Mouse (Mus musculus) adipocyte (in vitro differentiated cells): Measurements from ENCODE around the gene Pccb.

Source experiments
- DNase-seq: peaks from one replicate; pipeline ENCODE4 v3.0.0-alpha.2; 2016; ENCODE audit warnings: low spot score

Pccb gene

DNA sequence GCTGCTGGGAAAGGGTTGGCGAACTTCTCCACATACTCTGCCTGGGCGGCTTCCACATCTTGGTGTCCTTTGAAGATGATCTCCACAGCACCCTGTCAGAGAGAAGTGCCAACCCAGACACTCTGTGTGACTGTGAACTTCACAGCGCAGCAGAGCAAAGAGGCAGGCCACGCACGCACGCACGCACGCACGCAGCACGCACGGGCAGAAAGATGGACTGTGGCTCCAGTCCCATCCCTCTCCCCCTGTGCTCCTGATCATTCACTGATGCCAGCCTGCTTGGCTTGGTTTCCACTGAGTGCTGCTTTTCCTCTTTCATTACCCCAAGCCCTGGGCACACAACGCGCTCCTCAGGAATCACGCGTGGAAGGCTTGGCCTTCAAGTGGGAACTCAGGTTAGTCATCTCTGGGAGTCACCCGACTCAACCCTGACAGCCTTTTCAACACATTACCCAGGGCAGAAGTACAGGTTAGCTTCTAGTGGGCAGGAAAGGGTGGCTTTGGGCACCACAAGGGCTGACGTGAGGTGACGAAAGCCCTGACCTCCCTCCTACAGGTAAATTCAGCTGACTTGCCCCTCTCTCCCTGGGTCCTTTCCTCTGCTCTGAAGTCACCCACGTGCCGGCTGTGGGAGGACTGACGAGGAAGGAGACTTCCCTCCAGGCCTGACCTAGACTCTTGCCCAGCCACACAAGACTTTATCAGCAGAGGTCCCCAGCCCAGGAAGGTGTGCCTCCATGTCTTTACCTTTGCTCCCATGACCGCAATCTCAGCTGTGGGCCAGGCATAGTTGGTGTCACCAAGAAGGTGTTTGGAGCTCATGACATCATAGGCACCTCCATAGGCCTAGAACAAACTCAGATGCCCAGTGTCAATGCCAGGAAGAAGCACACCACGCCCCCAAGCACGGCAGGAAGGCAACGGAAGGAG, 50.1 kb downstream of the Pccb start:
- no peak for DNase-seq

DNA sequence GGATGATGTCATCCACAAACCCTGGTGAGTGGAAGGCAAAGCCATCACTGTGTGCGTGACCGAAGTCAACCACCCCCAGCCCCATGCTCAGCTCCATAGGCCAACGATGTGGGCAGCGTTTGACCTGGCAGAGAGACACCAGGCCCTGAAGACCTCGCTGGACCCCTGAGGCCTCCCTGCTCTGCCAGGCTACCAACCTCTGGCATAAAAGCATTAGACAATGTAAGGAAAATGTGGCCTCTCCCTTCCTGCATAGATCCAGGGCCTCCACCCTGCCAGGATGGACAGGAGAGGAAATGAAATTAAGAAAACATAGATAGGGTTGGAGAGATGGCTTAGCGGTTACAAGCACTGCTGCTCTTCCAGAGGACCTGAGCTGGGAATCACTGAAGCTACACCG, 51.9 kb downstream of the Pccb start:
- no peak for DNase-seq

GRCm38 (mm10) chr9:100979260-100979659, 55.4 kb downstream of the Pccb start:
- no peak for DNase-seq

DNA sequence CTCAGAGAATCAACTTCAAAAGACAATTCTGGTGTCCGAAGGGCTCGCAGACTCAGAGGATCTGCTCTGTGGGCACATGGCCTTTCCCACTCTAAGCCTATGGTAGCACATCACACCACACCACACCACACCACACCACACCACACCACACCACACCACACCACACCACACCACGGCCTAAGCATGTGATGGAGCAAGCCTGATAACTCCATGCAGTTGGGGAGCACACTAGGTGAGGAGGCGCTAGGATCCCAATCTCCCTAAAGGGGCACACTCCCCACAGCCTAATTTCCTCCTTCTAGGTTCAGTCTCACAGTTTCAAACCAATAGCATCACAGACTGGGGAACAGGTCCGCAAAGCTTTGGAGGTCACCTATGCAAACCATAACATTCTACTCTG, 56.0 kb downstream of the Pccb start:
- DNase-seq, result no peak

- no peak for DNase-seq
These were observed 65.2 kb downstream of the Pccb start for GRCm38 (mm10) chr9:100969461-100969860.

DNA sequence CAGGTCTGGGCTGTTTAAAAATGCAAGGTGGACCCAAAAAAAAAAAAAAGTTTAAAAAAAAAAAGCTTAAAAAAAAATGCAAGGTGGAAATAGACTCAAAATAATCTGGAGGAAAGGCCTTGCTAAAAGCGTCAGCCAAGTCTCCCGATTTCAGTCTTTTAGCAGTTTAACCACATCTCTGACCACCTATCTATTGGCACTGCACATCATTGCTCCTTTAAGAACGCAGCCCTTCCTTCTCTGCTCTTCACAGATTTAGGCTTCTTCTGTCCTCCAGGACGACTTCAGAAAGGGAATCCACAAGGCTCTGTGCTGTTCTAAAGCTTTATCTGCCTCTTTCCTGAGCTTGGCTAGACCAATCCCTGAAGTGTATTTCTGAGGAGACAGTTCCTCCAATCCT, 70.6 kb downstream of the Pccb start:
- DNase-seq, result no peak

GRCm38 (mm10) chr9:100963428-100963912, 71.2 kb downstream of the Pccb start:
- no peak for DNase-seq

- no peak for DNase-seq
These were observed 71.7 kb downstream of the Pccb start for GRCm38 (mm10) chr9:100962903-100963427.

- no peak for DNase-seq
These were observed 83.2 kb downstream of the Pccb start for GRCm38 (mm10) chr9:100951481-100951880.

DNA sequence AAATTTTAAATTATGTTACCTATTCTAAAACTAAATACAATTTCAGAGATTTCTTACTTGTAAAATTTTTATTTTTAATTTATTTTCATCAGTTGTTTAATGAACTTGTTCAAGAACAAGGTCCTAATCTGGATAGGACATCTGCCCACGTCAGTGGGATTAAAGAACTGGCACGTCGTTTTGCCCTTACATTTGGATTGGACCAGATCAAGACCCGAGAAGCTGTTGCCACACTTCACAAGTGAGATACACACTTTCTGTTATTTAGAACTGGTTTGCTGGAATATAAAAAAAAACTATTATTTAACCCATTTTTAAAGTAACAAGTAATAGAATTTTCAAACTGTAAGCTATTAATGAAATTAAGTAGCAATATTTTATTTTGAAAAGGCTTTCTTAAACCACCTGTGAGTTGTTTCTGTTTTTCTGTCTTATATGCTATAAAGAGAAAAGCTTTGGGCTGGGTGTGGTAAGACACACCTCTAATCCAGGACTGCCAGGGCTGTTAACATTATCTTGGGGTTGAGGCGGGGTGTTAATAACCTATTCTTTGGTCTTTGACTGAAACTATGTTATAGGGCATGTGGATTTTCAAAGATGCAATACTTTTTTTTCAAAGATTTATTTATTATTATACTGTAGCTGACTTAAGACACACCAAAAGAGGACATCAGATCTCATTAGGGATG, 89.9 kb downstream of the Pccb start:
- no peak for DNase-seq

DNA sequence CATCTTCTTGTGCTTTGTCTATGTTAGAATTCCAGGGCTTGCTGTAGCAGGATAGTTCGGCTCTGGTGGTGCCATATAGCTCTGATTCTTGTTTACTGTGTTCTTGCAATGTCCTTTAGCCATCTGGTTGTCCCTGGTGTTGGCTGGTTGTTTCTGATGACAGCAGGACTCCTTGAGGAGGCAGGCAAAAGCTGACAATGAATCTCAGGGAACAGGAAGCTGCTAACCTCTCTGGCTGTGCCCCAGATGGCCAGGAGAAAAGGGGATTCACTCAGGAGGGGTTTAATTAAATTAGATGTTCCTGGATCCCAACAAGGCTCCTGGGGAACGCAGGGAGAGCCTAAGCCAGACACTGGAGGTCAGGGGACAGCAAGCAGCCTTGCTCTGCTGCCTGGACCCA, 92.7 kb downstream of the Pccb start:
- DNase-seq, result no peak
